Mouse (Mus musculus) thymus, adult 2 months (tissue): ENCODE measurements around the gene Slc33a1.

Experiments
- CTCF ChIP-seq: fragments of 200-500 bp; IDR thresholded peaks from 2 replicates; pipeline ENCODE4 v1.5.1; 2012; ENCODE audit warnings: mild to moderate bottlenecking, control low read depth, low read length, moderate library complexity, borderline replicate concordance; ENCODE audit not compliant: control insufficient read depth, poor library complexity, insufficient read depth; ENCODE audit errors: extremely low read depth
- POLR2A ChIP-seq: fragments of 200-500 bp; IDR thresholded peaks from 2 replicates; pipeline ENCODE4 v1.6.1; 2012; ENCODE audit warnings: mild to moderate bottlenecking, low read length, control low read depth, moderate library complexity; ENCODE audit not compliant: control insufficient read depth, poor library complexity, insufficient read depth; ENCODE audit errors: extremely low read depth

- TF ChIP-seq POLR2A (no peak), CTCF (no peak)
These were observed 25.6 kb downstream of the Slc33a1 start for GRCm38 (mm10) chr3:63938928-63939327.
